Mouse (Mus musculus): ENCODE measurements around the gene Grin2d. TPM values are rescaled to one million over a fixed set of nuclear protein-coding genes. Genes with fewer than 3 reads are reported as not detected.
A peak's percentile ranks its signal among the peaks of the same experiment; 100 is the strongest.

The Grin2d gene
- polyA plus RNA-seq, 1 experiment from 2014 or later: 0.48 TPM

DNA sequence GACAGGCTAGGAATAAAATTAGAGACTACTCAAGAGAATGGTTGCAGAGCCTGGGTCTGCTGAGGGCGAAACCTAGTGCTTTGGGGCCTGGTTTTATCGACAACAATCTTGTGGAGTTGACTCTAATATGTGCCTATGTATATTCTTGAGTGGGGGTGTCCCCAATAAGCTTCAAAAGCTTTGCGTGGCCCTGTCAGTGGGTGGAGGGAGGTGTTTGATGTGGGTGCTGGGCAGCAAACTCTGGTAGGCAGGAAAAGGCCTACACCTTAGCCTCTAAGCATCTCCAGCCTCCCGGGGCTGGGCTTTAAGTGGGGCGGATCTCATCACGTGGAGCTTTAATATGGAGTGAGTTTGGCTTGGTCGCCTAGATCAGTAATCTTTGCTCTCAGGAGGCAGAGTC, 79.2 kb downstream of the Grin2d start:
- Histone ChIP-seq H3K27ac (no peak overlapping the region), H3K9me3 (replicated peaks) (no peaks in the 10 kb centered on the region), H3K36me3 (ENCODE audit: poor library complexity, severe bottlenecking) (peaks cover 90% of the 10 kb centered on the region), H3K27me3 (peaks cover 39% of the 10 kb centered on the region), H3K4me1 (peaks cover 27% of the 10 kb centered on the region), H3K4me3 (no peak overlapping the region), H3K4me2 (peak overlapping the region; percentile 65), H3K9ac (peak overlapping the region; percentile 64; the same call in 1 of the 2 replicates)
- ATAC-seq: no peak
- 51% methylated on average over 7 of the region's 7 CpGs for WGBS

DNA sequence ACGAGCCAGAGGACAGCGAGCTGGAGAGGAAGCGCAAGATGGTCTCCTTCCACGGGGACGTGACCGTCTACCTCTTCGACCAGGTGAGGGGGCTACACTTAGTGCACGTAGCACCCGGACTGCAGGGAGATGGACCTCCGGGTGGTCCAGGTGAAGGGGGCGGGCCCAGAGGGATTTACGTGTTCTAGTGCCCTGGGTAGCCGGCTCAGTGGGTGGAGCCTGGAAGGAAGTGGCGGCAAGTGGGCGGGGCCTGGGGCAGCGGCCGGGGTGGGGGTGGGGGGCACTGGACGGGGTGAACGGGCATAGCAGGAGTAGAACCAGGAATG, 79.7 kb downstream of the Grin2d start:
- ATAC-seq: no peak
- no peaks in the 10 kb centered on the region for H3K9me3 ChIP-seq (replicated peaks)
- H3K4me1 ChIP-seq: peaks cover 27% of the 10 kb centered on the region
- H3K4me3 ChIP-seq: peak overlapping the region; percentile 35
- peaks cover 39% of the 10 kb centered on the region for H3K27me3 ChIP-seq
- peak overlapping the region; percentile 65 for H3K4me2 ChIP-seq
- WGBS: 1% methylated on average over 18 of the region's 19 CpGs
- H3K27ac ChIP-seq: no peak overlapping the region
- peaks cover 90% of the 10 kb centered on the region for H3K36me3 ChIP-seq (ENCODE audit: poor library complexity, severe bottlenecking)
- H3K9ac ChIP-seq: peak overlapping the region; percentile 64

DNA sequence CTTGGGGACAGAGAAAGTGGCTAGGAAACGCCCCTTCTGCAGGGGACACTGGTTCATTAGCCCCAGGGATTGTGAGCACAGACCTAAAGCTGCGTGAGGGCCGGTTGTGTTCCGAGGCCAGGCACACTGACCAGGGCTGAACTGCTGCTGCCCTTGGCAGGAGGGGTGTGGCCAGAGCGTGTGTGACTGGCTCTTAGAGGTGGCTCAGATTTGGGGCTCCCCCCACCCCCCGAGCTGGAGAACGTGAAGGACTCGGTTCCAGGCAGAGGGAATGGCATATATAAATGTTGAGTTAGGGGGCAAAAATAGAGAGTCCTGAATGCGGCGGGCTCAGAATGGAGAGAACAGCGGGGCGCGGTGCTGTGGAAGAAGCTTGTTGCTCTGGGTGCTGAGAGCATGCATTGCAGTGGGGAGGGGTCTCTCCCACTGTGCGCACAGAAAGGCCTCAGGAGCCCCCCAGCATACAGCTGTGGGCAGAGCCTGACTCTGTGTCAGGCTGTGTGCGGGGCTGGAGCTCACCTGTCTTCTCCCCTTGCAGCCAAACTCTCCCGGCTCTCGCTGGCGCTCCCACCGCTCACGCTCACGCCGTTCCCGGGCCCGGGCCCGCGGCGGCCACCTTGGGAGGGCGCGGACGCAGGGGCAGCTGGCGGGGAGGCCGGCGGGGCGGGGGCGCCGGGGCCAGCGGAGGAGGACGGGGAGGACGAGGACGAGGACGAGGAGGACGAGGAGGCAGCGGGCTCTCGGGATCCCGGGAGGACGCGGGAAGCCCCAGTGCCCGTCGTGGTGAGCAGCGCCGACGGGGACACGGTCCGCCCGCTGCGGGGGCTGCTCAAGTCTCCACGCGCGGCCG, 80.3 kb downstream of the Grin2d start:
- WGBS: 3% methylated on average over 54 of the region's 60 CpGs
- Histone ChIP-seq H3K27ac (no peak overlapping the region), H3K9ac (peak overlapping the region; percentile 64), H3K9me3 (replicated peaks) (no peaks in the 10 kb centered on the region), H3K4me2 (peak overlapping the region; percentile 65), H3K36me3 (ENCODE audit: poor library complexity, severe bottlenecking) (peaks cover 90% of the 10 kb centered on the region), H3K4me3 (peak overlapping the region; percentile 35), H3K4me1 (peaks cover 27% of the 10 kb centered on the region), H3K27me3 (peaks cover 39% of the 10 kb centered on the region)
- no peak for ATAC-seq

DNA sequence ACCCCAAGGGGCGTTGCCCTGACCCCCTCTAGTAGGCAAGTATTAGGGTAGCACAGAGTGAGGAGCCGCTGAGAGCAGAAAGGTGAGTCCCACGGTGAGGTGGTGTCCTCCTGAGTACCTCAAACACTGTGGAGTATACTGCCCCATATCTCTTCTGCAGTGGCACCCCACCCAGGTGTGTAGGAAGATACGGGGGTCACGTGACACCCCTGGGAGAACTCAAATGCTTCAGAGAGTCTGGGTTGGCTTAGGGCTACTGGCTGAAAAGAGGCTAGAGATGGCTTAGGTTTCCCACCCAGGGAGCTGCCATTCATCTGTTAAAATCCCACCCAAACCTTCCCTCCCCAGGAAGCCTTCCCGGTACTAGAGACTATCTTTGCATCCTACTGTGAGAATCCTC, 81.2 kb downstream of the Grin2d start:
- ATAC-seq: no peak
- H3K4me2 ChIP-seq: peak overlapping the region; percentile 65
- no peak overlapping the region for H3K4me3 ChIP-seq
- WGBS: 42% methylated on average over 6 of the region's 6 CpGs
- peaks cover 27% of the 10 kb centered on the region for H3K4me1 ChIP-seq
- H3K27ac ChIP-seq: no peak overlapping the region
- H3K9me3 ChIP-seq (replicated peaks): no peaks in the 10 kb centered on the region
- peaks cover 90% of the 10 kb centered on the region for H3K36me3 ChIP-seq (ENCODE audit: poor library complexity, severe bottlenecking)
- peaks cover 39% of the 10 kb centered on the region for H3K27me3 ChIP-seq
- peak overlapping the region; percentile 64 for H3K9ac ChIP-seq

DNA sequence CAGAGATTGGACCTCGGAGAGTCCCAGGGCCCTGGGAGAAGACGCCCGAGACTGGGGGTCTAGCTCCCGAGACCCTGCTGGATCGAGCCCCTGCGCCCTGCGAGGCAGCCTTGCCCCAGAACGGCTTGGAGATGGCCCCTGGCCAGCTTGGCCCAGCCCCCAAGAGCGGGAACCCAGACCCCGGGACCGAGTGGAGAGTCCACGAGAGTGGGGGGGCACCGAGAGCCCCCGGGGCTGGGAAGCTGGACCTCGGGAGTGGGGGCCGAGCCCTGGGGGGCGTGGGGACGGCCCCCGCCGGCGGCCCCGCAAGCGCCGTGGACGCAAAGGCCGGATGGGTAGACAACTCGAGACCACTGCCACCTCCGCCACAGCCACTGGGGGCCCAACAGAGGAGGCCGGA, 83.2 kb downstream of the Grin2d start:
- WGBS: 93% methylated on average over 29 of the region's 29 CpGs

DNA sequence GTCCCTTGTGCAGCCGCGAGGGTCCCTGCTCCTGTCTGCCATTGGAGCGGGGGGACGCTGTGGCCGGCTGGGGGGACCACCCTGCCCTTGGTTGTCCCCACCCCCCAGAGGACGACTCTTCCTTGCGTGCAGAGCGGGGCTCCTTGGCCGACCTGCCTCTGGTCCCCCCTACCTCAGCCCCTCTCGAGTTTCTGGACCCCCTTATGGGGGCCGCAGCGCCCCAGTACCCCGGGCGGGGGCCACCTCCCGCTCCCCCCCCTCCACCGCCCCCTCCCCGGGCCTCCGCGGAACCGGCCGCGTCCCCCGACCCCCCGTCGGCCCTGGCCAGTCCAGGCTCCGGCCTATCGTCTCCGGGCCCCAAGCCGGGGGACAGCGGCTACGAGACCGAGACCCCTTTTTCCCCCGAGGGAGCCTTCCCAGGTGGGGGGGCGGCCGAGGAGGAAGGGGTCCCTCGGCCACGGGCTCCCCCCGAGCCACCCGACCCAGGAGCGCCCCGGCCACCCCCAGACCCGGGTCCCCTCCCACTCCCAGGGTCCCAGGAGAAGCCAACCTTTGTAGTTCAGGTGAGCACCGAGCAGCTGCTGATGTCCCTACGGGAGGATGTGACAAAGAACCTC, 84.1 kb downstream of the Grin2d start:
- Histone ChIP-seq H3K4me1 (peaks cover 20% of the 10 kb centered on the region), H3K27ac (no peak overlapping the region), H3K27me3 (peaks cover 35% of the 10 kb centered on the region), H3K4me2 (no peak overlapping the region), H3K9ac (no peak overlapping the region), H3K36me3 (ENCODE audit: poor library complexity, severe bottlenecking) (peaks cover 98% of the 10 kb centered on the region), H3K4me3 (no peak overlapping the region), H3K9me3 (replicated peaks) (no peaks in the 10 kb centered on the region)
- ATAC-seq: no peak
- WGBS: 83% methylated on average over 30 of the region's 44 CpGs

More for the DNA sequence above, 83.2 kb downstream of the Grin2d start:
- ATAC-seq: no peak
- H3K4me3 ChIP-seq: no peak overlapping the region
- no peaks in the 10 kb centered on the region for H3K9me3 ChIP-seq (replicated peaks)
- H3K27me3 ChIP-seq: peaks cover 38% of the 10 kb centered on the region
- no peak overlapping the region for H3K4me2 ChIP-seq
- H3K9ac ChIP-seq: no peak overlapping the region
- H3K4me1 ChIP-seq: peaks cover 20% of the 10 kb centered on the region
- H3K27ac ChIP-seq: no peak overlapping the region
- H3K36me3 ChIP-seq (ENCODE audit: poor library complexity, severe bottlenecking): peaks cover 94% of the 10 kb centered on the region

DNA sequence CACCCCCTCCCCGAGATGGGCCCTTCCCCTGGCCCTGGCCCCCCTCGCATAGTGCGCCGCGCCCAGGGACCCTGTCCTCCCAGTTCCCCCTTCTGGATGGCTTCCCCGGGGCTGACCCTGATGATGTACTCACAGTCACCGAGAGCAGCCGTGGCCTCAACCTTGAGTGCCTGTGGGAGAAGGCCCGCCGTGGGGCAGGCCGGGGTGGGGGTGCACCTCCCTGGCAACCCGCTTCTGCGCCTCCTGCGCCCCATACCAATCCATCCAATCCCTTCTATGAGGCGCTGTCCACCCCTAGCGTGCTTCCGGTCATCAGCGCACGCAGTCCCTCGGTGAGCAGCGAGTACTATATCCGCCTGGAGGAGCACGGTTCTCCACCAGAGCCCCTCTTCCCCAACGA, 84.9 kb downstream of the Grin2d start:
- no peaks in the 10 kb centered on the region for H3K9me3 ChIP-seq (replicated peaks)
- no peak for ATAC-seq
- H3K27ac ChIP-seq: no peak overlapping the region
- peaks cover 100% of the 10 kb centered on the region for H3K36me3 ChIP-seq (ENCODE audit: poor library complexity, severe bottlenecking)
- peaks cover 15% of the 10 kb centered on the region for H3K4me1 ChIP-seq
- H3K27me3 ChIP-seq: peaks cover 31% of the 10 kb centered on the region
- H3K9ac ChIP-seq: no peak overlapping the region
- 91% methylated on average over 24 of the region's 24 CpGs for WGBS
- no peak overlapping the region for H3K4me2 ChIP-seq
- no peak overlapping the region for H3K4me3 ChIP-seq

DNA sequence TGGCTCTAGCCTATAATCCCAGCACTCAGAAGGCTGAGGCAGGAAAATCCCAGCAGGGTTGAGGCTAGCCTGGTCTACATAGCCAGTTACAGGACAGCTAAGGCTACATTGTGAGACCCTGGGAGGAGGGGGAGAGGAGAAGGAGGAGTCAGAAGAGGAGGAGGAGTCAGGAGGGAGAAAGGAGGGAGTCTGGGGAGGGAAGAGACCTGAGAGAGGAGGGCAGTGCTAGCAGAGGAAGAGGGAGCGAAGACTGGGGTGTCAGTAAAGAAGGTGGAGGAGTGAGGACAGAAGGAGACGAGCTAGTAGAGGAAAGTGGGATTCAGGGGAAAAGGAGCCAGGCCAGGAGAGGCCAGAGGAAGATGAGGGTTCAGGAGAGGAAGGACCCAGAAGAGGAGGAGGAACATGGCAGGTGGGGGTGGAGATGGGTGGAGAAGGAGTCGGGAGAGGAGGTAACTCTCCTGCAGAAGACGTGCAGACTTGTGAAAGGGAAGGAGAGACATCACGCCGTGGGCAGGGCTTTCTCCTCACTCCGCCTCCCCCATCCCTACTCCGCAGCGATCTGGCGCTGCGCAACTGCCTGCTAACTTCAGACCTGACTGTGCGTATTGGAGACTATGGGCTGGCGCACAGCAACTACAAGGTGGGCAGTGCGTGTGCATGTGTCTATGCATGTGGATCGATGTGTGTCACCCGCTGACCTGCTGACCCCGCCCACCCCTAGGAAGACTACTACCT, 86.3 kb downstream of the Grin2d start:
- H3K9me3 ChIP-seq (replicated peaks): no peaks in the 10 kb centered on the region
- H3K4me2 ChIP-seq: no peak overlapping the region
- no peak for ATAC-seq
- H3K36me3 ChIP-seq (ENCODE audit: poor library complexity, severe bottlenecking): peaks cover 97% of the 10 kb centered on the region
- H3K4me3 ChIP-seq: no peak overlapping the region
- peaks cover 10% of the 10 kb centered on the region for H3K4me1 ChIP-seq
- no peak overlapping the region for H3K27ac ChIP-seq
- WGBS: 81% methylated on average over 17 of the region's 17 CpGs
- peaks cover 19% of the 10 kb centered on the region for H3K27me3 ChIP-seq
- no peak overlapping the region for H3K9ac ChIP-seq

DNA sequence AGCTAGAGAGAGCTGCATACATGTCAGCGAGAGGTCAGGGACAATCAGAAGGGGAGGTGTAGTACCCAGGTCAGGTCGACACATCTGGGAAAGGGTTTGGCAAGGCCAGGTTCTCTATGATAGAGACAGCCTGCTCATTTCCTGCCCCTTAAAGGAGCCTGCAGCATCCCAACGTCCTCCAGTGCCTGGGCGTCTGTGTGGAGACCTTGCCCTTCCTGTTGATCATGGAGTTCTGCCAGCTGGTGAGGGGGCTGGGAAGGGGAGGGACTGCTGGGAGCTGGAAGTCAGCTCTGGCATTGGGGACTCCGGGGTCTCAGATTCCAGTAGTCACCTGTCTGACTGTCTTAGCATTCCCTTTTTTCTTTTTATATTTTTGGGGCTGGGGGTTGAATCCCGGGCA, 87.5 kb downstream of the Grin2d start:
- Histone ChIP-seq H3K9ac (no peak overlapping the region), H3K27ac (no peak overlapping the region), H3K4me2 (no peak overlapping the region), H3K4me3 (no peak overlapping the region), H3K36me3 (ENCODE audit: poor library complexity, severe bottlenecking) (peaks cover 85% of the 10 kb centered on the region), H3K9me3 (replicated peaks) (no peaks in the 10 kb centered on the region), H3K4me1 (peaks cover 17% of the 10 kb centered on the region), H3K27me3 (peaks cover 7% of the 10 kb centered on the region; the same call in 1 of the 2 replicates)
- WGBS: 89% methylated on average over 6 of the region's 6 CpGs
- no peak for ATAC-seq

DNA sequence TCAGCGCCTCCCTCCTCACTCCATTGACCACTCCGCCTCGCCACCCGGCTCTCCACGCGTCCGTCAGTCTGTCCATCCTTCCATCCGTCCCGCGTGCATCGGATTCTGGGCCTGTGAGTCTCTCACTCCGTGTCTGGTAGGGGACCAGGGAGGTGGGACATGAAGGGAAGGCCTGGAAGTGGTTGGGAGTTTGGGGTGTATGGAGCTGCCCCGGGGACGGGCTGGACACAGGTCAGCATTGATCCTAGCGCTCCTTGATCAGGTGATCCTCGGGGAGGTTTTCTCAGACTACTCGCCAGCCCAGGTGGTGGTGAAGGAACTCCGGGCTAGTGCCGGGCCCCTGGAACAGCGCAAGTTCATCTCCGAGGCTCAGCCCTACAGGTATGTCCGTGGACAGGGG, 90.5 kb downstream of the Grin2d start:
- no peaks in the 10 kb centered on the region for H3K27me3 ChIP-seq
- ATAC-seq: no peak
- H3K4me3 ChIP-seq: no peak overlapping the region
- H3K9me3 ChIP-seq (replicated peaks): no peaks in the 10 kb centered on the region
- H3K4me1 ChIP-seq: peaks cover 31% of the 10 kb centered on the region
- no peak overlapping the region for H3K27ac ChIP-seq
- H3K36me3 ChIP-seq (ENCODE audit: poor library complexity, severe bottlenecking): peaks cover 54% of the 10 kb centered on the region
- peak overlapping the region; percentile 91 for H3K4me2 ChIP-seq
- 91% methylated on average over 22 of the region's 22 CpGs for whole genome bisulfite sequencing
- no peak overlapping the region for H3K9ac ChIP-seq

DNA sequence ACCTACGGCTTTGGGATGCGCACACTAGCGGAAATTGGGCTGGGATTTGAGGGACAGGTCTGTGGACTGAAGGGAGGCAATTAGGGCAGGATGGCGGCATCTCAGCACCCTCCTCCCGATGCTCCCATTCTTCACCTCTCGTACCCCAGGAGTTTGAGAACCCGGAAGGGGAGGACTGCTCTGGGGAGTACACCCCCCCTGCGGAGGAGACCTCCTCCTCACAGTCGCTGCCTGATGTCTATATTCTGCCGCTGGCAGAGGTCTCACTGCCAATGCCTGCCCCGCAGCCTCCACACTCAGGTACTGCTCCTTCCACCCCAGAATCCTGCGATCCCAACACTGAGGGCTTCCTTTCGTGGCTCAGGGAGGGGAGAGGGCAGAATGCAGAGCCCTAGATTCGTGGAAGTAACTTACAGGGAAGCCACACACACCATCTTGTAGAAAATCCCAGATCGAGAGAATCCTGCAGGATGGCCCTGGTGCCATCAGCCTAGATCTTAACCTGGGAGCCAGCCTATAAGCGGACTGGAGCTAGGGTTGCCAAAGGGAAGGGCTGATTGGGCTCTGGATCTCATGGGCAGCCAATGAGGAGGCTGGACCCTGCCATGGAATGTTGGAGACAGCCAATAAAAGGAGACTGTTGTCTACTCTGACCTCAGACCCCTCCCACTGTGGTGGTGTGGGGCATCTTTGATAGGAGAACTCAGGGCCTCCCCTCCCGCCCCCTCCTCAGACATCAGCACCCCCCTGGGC, 91.3 kb downstream of the Grin2d start:
- peak; percentile 19; the same call in 1 of the 2 replicates for ATAC-seq

More for the DNA sequence above, 91.3 kb downstream of the Grin2d start:
- peak overlapping the region; percentile 91 for H3K4me2 ChIP-seq
- H3K36me3 ChIP-seq (ENCODE audit: poor library complexity, severe bottlenecking): peaks cover 46% of the 10 kb centered on the region
- peak overlapping the region; percentile 93 for H3K4me3 ChIP-seq
- 7% methylated on average over 17 of the region's 17 CpGs for WGBS
- no peaks in the 10 kb centered on the region for H3K9me3 ChIP-seq (replicated peaks)
- peaks cover 31% of the 10 kb centered on the region for H3K4me1 ChIP-seq
- peak overlapping the region; percentile 97 for H3K27ac ChIP-seq
- H3K27me3 ChIP-seq: no peaks in the 10 kb centered on the region
- H3K9ac ChIP-seq: peak overlapping the region; percentile 92

Data from forebrain, embryonic 13.5 days (tissue).